Mouse (Mus musculus): Measurements from ENCODE around the gene Harbi1.
A peak's percentile ranks its signal among the peaks of the same experiment; 100 is the strongest.

- TF ChIP-seq CTCF (IDR thresholded peaks at IDR 0.05; ENCODE audit: insufficient read depth, low read length) = peak; percentile 33; the same call in 1 of the 2 replicates
- no peak for TF ChIP-seq POLR2A (IDR thresholded peaks at IDR 0.05; ENCODE audit: borderline replicate concordance, extremely low read depth, low read depth, low read length)
These were observed 27.8 kb upstream of the Harbi1 start for GRCm38 (mm10) chr2:91682850-91683249.
